Mouse (Mus musculus): ENCODE results near the gene Cnnm4.

GRCm38 (mm10) chr1:36531461-36531860 is 60.0 kb downstream of the Cnnm4 start:
- no peak for TF ChIP-seq CTCF (IDR thresholded peaks at IDR 0.05; ENCODE audit: extremely low read depth, insufficient read depth, low read length)
- TF ChIP-seq POLR2A (IDR thresholded peaks at IDR 0.05; ENCODE audit: extremely low read depth, insufficient read depth, low read length), result no peak
